Mouse (Mus musculus): ENCODE data around the gene Abca5. TPM values are rescaled to one million over a fixed set of nuclear protein-coding genes. Genes with fewer than 3 reads are reported as not detected.

Gene Abca5
- total RNA-seq, 1 experiment, result 4.0 TPM

DNA sequence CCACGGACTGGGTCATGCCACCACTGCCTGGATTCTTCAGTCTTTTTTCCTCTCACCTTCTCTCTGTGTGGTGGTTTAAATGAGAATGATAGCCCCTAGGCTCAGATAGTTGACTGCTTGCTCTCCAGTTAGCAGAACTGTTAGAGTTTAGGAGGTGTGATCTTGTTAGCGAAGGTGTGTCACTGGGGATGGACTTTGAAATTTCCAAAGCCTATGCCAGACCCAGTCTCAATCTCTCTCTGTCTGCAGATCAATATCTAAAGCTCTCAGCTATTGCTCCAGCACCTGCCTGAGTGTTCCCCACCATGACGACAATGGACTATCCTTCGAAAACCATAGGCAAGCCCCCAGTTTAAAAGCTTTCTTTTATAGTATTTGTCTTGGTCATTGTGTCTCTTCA, 80.5 kb downstream of the Abca5 start:
- H3K9ac ChIP-seq (ENCODE audit: insufficient read depth, low read depth, low read length, poor library complexity, severe bottlenecking), result no peak overlapping the region
- in situ Hi-C loops (cut with MboI; ENCODE audit: low sequenced_read_pairs in 2 of 2, unreplicated experiment in 2 of 2), result no loop called here
- no peak for TF ChIP-seq CHD2 (IDR thresholded peaks at IDR 0.05; ENCODE audit: low read depth, low read length)
- H3K36me3 ChIP-seq (ENCODE audit: control insufficient read depth, insufficient read depth, low read length, poor library complexity, severe bottlenecking), result no peaks in the 10 kb centered on the region
- H3K9me3 ChIP-seq (ENCODE audit: control insufficient read depth, insufficient read depth, low read depth, low read length), result no peaks in the 10 kb centered on the region
- H3K4me3 ChIP-seq (ENCODE audit: insufficient read depth in 1 of 2, low read depth in 1 of 2, low read length in 2 of 2, poor library complexity in 1 of 2, severe bottlenecking in 1 of 2), result no peak overlapping the region
- peaks cover 0 to 2% of the 10 kb centered on the region in 2 experiments; a peak in 2 of 4 replicates for H3K4me1 ChIP-seq (ENCODE audit: control insufficient read depth in 2 of 2, insufficient read depth in 2 of 2, low read length in 2 of 2, poor library complexity in 1 of 2)
- no peak for DNase-seq (ENCODE audit: low read depth, low spot score)
- H3K27ac ChIP-seq (ENCODE audit: insufficient read depth, low read depth, low read length, poor library complexity, severe bottlenecking), result no peak overlapping the region

- H3K27ac ChIP-seq (ENCODE audit: insufficient read depth, low read depth, low read length, poor library complexity, severe bottlenecking), result no peak overlapping the region
- H3K4me1 ChIP-seq (ENCODE audit: control insufficient read depth in 2 of 2, insufficient read depth in 2 of 2, low read length in 2 of 2, poor library complexity in 1 of 2), result no peaks in the 10 kb centered on the region; a peak in 1 of 4 replicates
- H3K9me3 ChIP-seq (ENCODE audit: control insufficient read depth, insufficient read depth, low read depth, low read length), result no peaks in the 10 kb centered on the region
- H3K9ac ChIP-seq (ENCODE audit: insufficient read depth, low read depth, low read length, poor library complexity, severe bottlenecking), result no peak overlapping the region
- no peak overlapping the region for H3K4me3 ChIP-seq (ENCODE audit: insufficient read depth in 1 of 2, low read depth in 1 of 2, low read length in 2 of 2, poor library complexity in 1 of 2, severe bottlenecking in 1 of 2)
- no peaks in the 10 kb centered on the region for H3K36me3 ChIP-seq (ENCODE audit: control insufficient read depth, insufficient read depth, low read length, poor library complexity, severe bottlenecking)
- in situ Hi-C loops (cut with MboI; ENCODE audit: low sequenced_read_pairs in 2 of 2, unreplicated experiment in 2 of 2), result no loop called here
- DNase-seq (ENCODE audit: low read depth, low spot score), result no peak
- TF ChIP-seq MAFK (IDR thresholded peaks at IDR 0.05; ENCODE audit: insufficient read depth, low read depth, low read length) (no peak), HCFC1 (IDR thresholded peaks at IDR 0.05; ENCODE audit: borderline replicate concordance, insufficient read depth, low read length) (no peak), ZNF384 (IDR thresholded peaks at IDR 0.05; ENCODE audit: low read depth, low read length) (no peak)
These were observed 85.3 kb downstream of the Abca5 start for GRCm38 (mm10) chr11:110252256-110252655.

DNA sequence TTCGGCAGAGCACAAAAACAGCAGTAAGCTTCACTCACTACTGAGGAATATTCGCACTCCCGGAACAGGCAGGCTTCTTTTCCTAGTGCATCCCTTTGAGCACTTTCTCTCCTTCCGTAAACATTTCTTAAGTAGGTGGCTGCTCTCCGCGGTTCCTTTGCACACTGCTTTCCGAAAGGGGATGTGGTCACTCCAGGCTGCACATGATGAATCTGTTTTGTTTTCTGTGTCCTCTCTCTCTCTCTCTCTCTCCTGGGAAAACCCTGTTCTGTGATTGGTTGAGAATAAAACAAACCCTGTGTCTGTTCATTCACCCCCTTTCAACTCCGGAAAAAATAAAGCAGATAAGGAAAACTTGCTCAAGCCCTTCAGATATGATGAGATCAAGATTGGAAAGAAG, 86.0 kb downstream of the Abca5 start, which contains the start of gene Abca6:
Abca6 (minus strand) TSS at position 243 of the 400 bp plus-strand sequence.
- in situ Hi-C loops (cut with MboI; ENCODE audit: low sequenced_read_pairs in 2 of 2, unreplicated experiment in 2 of 2), result no loop called here
- no peak for DNase-seq (ENCODE audit: low read depth, low spot score)

DNA sequence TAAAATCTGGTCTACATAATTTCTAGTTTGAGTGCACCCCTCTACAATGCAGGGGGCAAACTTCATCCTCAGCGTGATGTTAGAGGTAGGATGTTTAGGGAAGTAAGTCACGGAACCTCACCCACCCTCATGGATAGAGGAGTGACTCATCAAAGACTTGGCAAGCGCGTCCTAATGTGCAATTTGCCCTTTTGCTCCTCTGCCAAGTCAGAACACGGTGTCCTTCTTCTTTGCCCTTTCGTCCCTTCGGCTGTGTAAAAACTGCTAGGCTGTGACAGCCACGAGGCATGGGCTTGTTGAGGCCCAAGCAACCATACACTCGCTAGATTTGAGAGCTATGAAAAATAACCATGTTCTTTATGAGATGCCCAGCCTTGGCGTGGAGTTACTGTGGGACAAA, 92.8 kb downstream of the Abca5 start:
- DNase-seq (ENCODE audit: low read depth, low spot score), result no peak
- no peaks in the 10 kb centered on the region for H3K36me3 ChIP-seq (ENCODE audit: control insufficient read depth, insufficient read depth, low read length, poor library complexity, severe bottlenecking)
- no peak overlapping the region for H3K4me3 ChIP-seq (ENCODE audit: insufficient read depth in 1 of 2, low read depth in 1 of 2, low read length in 2 of 2, poor library complexity in 1 of 2, severe bottlenecking in 1 of 2)
- in situ Hi-C loops (cut with MboI; ENCODE audit: low sequenced_read_pairs in 2 of 2, unreplicated experiment in 2 of 2), result no loop called here
- no peaks in the 10 kb centered on the region for H3K9me3 ChIP-seq (ENCODE audit: control insufficient read depth, insufficient read depth, low read depth, low read length)
- H3K9ac ChIP-seq (ENCODE audit: insufficient read depth, low read depth, low read length, poor library complexity, severe bottlenecking), result no peak overlapping the region
- no peak for TF ChIP-seq ZC3H11A (IDR thresholded peaks at IDR 0.05; ENCODE audit: borderline replicate concordance, low read depth, low read length)
- no peak for TF ChIP-seq MAFK (IDR thresholded peaks at IDR 0.05; ENCODE audit: insufficient read depth, low read depth, low read length)
- TF ChIP-seq CHD2 (IDR thresholded peaks at IDR 0.05; ENCODE audit: low read depth, low read length), result no peak
- no peak for TF ChIP-seq ZNF384 (IDR thresholded peaks at IDR 0.05; ENCODE audit: low read depth, low read length)
- TF ChIP-seq HCFC1 (IDR thresholded peaks at IDR 0.05; ENCODE audit: borderline replicate concordance, insufficient read depth, low read length), result no peak
- H3K27ac ChIP-seq (ENCODE audit: insufficient read depth, low read depth, low read length, poor library complexity, severe bottlenecking), result no peak overlapping the region
- H3K4me1 ChIP-seq (ENCODE audit: control insufficient read depth in 2 of 2, insufficient read depth in 2 of 2, low read length in 2 of 2, poor library complexity in 1 of 2), result no peaks in the 10 kb centered on the region

More for the DNA sequence above, 86.0 kb downstream of the Abca5 start, which contains the start of gene Abca6:
- Histone ChIP-seq H3K4me1 (ENCODE audit: control insufficient read depth in 2 of 2, insufficient read depth in 2 of 2, low read length in 2 of 2, poor library complexity in 1 of 2) (no peaks in the 10 kb centered on the region), H3K36me3 (ENCODE audit: control insufficient read depth, insufficient read depth, low read length, poor library complexity, severe bottlenecking) (no peaks in the 10 kb centered on the region), H3K27ac (ENCODE audit: insufficient read depth, low read depth, low read length, poor library complexity, severe bottlenecking) (no peak within 1 kb of the TSS), H3K9me3 (ENCODE audit: control insufficient read depth, insufficient read depth, low read depth, low read length) (no peaks in the 10 kb centered on the region), H3K4me3 (ENCODE audit: insufficient read depth in 1 of 2, low read depth in 1 of 2, low read length in 2 of 2, poor library complexity in 1 of 2, severe bottlenecking in 1 of 2) (no peak within 1 kb of the TSS), H3K9ac (ENCODE audit: insufficient read depth, low read depth, low read length, poor library complexity, severe bottlenecking) (no peak within 1 kb of the TSS)
- TF ChIP-seq HCFC1 (IDR thresholded peaks at IDR 0.05; ENCODE audit: borderline replicate concordance, insufficient read depth, low read length) (no peak), CHD2 (IDR thresholded peaks at IDR 0.05; ENCODE audit: low read depth, low read length) (no peak), ZNF384 (IDR thresholded peaks at IDR 0.05; ENCODE audit: low read depth, low read length) (no peak), ZC3H11A (IDR thresholded peaks at IDR 0.05; ENCODE audit: borderline replicate concordance, low read depth, low read length) (no peak), MAFK (IDR thresholded peaks at IDR 0.05; ENCODE audit: insufficient read depth, low read depth, low read length) (no peak)

- DNase-seq (ENCODE audit: low read depth, low spot score), result no peak
- H3K4me3 ChIP-seq (ENCODE audit: insufficient read depth in 1 of 2, low read depth in 1 of 2, low read length in 2 of 2, poor library complexity in 1 of 2, severe bottlenecking in 1 of 2), result no peak overlapping the region
- in situ Hi-C loops (cut with MboI; ENCODE audit: low sequenced_read_pairs in 2 of 2, unreplicated experiment in 2 of 2), result no loop called here
- no peaks in the 10 kb centered on the region for H3K36me3 ChIP-seq (ENCODE audit: control insufficient read depth, insufficient read depth, low read length, poor library complexity, severe bottlenecking)
- no peaks in the 10 kb centered on the region for H3K4me1 ChIP-seq (ENCODE audit: control insufficient read depth in 2 of 2, insufficient read depth in 2 of 2, low read length in 2 of 2, poor library complexity in 1 of 2)
- no peak overlapping the region for H3K27ac ChIP-seq (ENCODE audit: insufficient read depth, low read depth, low read length, poor library complexity, severe bottlenecking)
- H3K9ac ChIP-seq (ENCODE audit: insufficient read depth, low read depth, low read length, poor library complexity, severe bottlenecking), result no peak overlapping the region
- TF ChIP-seq ZC3H11A (IDR thresholded peaks at IDR 0.05; ENCODE audit: borderline replicate concordance, low read depth, low read length) (no peak), HCFC1 (IDR thresholded peaks at IDR 0.05; ENCODE audit: borderline replicate concordance, insufficient read depth, low read length) (no peak), CHD2 (IDR thresholded peaks at IDR 0.05; ENCODE audit: low read depth, low read length) (no peak), MAFK (IDR thresholded peaks at IDR 0.05; ENCODE audit: insufficient read depth, low read depth, low read length) (no peak), ZNF384 (IDR thresholded peaks at IDR 0.05; ENCODE audit: low read depth, low read length) (no peak)
- H3K9me3 ChIP-seq (ENCODE audit: control insufficient read depth, insufficient read depth, low read depth, low read length), result no peaks in the 10 kb centered on the region
These were observed 100.0 kb downstream of the Abca5 start for GRCm38 (mm10) chr11:110237466-110237865.
